Mouse (Mus musculus) bone marrow macrophage, adult 2 months (primary cell): ENCODE measurements around the gene Kbtbd6. TPM values are rescaled to one million over a fixed set of nuclear protein-coding genes. Genes with fewer than 3 reads are reported as not detected.
A peak's percentile ranks its signal among the peaks of the same experiment; 100 is the strongest.
"Not testable (repeated sequence)": the region's sequence is repeated elsewhere in the genome, so short reads cannot be mapped to it uniquely, and the experiment has no call there.

Source experiments
- H3K27ac ChIP-seq: 2 replicates; pipeline ENCODE4 v1.5.1; 2012; ENCODE audit warnings: low read depth, low read length; ENCODE audit not compliant: insufficient read depth
- H3K4me1 ChIP-seq: 2 replicates; pipeline ENCODE4 v1.6.1; 2012; ENCODE audit warnings: low read length; ENCODE audit not compliant: control insufficient read depth, insufficient read depth
- H3K4me3 ChIP-seq: 2 replicates; pipeline ENCODE4 v1.5.1; 2012; ENCODE audit warnings: mild to moderate bottlenecking, low read length, moderate library complexity; ENCODE audit not compliant: insufficient read depth
- CTCF ChIP-seq: IDR thresholded peaks from 2 replicates; pipeline ENCODE4 v1.5.1; 2012; ENCODE audit warnings: low read depth, mild to moderate bottlenecking, low read length, moderate library complexity
- POLR2A ChIP-seq: IDR thresholded peaks from 2 replicates; pipeline ENCODE4 v1.6.1; 2012; ENCODE audit warnings: mild to moderate bottlenecking, low read depth, low read length, borderline replicate concordance
- polyA plus RNA-seq: library from polyadenylated mRNA; stranded (reverse); fragments of >200 nt; gene quantifications from 2 replicates; pipeline ENCODE4 v1.2.4, GENCODE M21; 2012; ENCODE audit not compliant: missing spikeins, insufficient read depth, insufficient read length

Kbtbd6 gene
- polyA plus RNA-seq, 1 experiment: 0.50 TPM

GRCm38 (mm10) chr14:79440655-79441054 is 11.0 kb upstream of the Kbtbd6 start:
- no peak overlapping the region for H3K4me3 ChIP-seq
- peaks cover 10% of the 10 kb centered on the region for H3K4me1 ChIP-seq
- TF ChIP-seq POLR2A: no peak
- TF ChIP-seq CTCF: no peak
- H3K27ac ChIP-seq: no peak overlapping the region

GRCm38 (mm10) chr14:79441441-79441840 is 10.2 kb upstream of the Kbtbd6 start:
- H3K4me3 ChIP-seq: no peak overlapping the region
- TF ChIP-seq CTCF (no peak), POLR2A (no peak)
- H3K27ac ChIP-seq: peak overlapping the region; percentile 49

GRCm38 (mm10) chr14:79444601-79445000 is 7.0 kb upstream of the Kbtbd6 start:
- H3K4me1 ChIP-seq: peaks cover 10% of the 10 kb centered on the region
- TF ChIP-seq CTCF (no peak), POLR2A (no peak)
- H3K27ac ChIP-seq: no peak overlapping the region
- no peak overlapping the region for H3K4me3 ChIP-seq

More at GRCm38 (mm10) chr14:79441441-79441840, 10.2 kb upstream of the Kbtbd6 start:
- peaks cover 10% of the 10 kb centered on the region for H3K4me1 ChIP-seq

- Histone ChIP-seq H3K4me3 (no peak overlapping the region), H3K27ac (no peak overlapping the region)
Measured at GRCm38 (mm10) chr14:79445055-79445620, 6.5 kb upstream of the Kbtbd6 start.

GRCm38 (mm10) chr14:79452591-79452934 is 928 bp downstream of the Kbtbd6 start:
- H3K4me3 ChIP-seq, H3K27ac ChIP-seq, H3K4me1 ChIP-seq: not testable (repeated sequence)

More at GRCm38 (mm10) chr14:79445055-79445620, 6.5 kb upstream of the Kbtbd6 start:
- peaks cover 10% of the 10 kb centered on the region for H3K4me1 ChIP-seq
- no peak for TF ChIP-seq CTCF
- TF ChIP-seq POLR2A: no peak

- no peak for TF ChIP-seq POLR2A
- no peak for TF ChIP-seq CTCF
- H3K27ac ChIP-seq: peak overlapping the region; percentile 31; the same call in 1 of the 2 replicates
- H3K4me1 ChIP-seq: peaks cover 19% of the 10 kb centered on the region
- H3K4me3 ChIP-seq: no peak overlapping the region
Measured at GRCm38 (mm10) chr14:79460401-79460800, 8.8 kb downstream of the Kbtbd6 start.

- Histone ChIP-seq H3K4me1 (peaks cover 19% of the 10 kb centered on the region), H3K27ac (peak overlapping the region; percentile 59; the same call in 1 of the 2 replicates), H3K4me3 (no peak overlapping the region)
- TF ChIP-seq CTCF: no peak
- no peak for TF ChIP-seq POLR2A
Measured at GRCm38 (mm10) chr14:79460988-79461387, 9.4 kb downstream of the Kbtbd6 start.

GRCm38 (mm10) chr14:79465623-79466022 is 14.0 kb downstream of the Kbtbd6 start:
- TF ChIP-seq CTCF (no peak), POLR2A (no peak)
- Histone ChIP-seq H3K4me1 (peaks cover 13% of the 10 kb centered on the region), H3K27ac (no peak overlapping the region), H3K4me3 (no peak overlapping the region)

GRCm38 (mm10) chr14:79467621-79468020 is 16.0 kb downstream of the Kbtbd6 start:
- Histone ChIP-seq H3K4me1 (peaks cover 2% of the 10 kb centered on the region; the same call in 1 of the 2 replicates), H3K27ac (no peak overlapping the region), H3K4me3 (no peak overlapping the region)
- TF ChIP-seq CTCF: peak; percentile 63; the same call in 1 of the 2 replicates
- no peak for TF ChIP-seq POLR2A

- H3K4me1 ChIP-seq: no peaks in the 10 kb centered on the region
- no peak overlapping the region for H3K27ac ChIP-seq
- TF ChIP-seq CTCF (no peak), POLR2A (no peak)
- no peak overlapping the region for H3K4me3 ChIP-seq
Measured at GRCm38 (mm10) chr14:79473384-79473783, 21.7 kb downstream of the Kbtbd6 start.

- Histone ChIP-seq H3K27ac (peak within 1 kb of the TSS; percentile 97), H3K4me3 (peak within 1 kb of the TSS; percentile 96)
Measured at GRCm38 (mm10) chr14:79480624-79481338, 29.1 kb downstream of the Kbtbd6 start, which contains the start of gene Elf1. Elf1 (plus strand) TSS chr14:79481194.

More at GRCm38 (mm10) chr14:79480624-79481338, 29.1 kb downstream of the Kbtbd6 start, which contains the start of gene Elf1:
- TF ChIP-seq CTCF (no peak), POLR2A (0 out of 2 replicates have a peak, but pooled peaks have one; percentile 12)
- peaks cover 27% of the 10 kb centered on the region for H3K4me1 ChIP-seq
